Mouse (Mus musculus): ENCODE results near the gene Nek3. TPM values are rescaled to one million over a fixed set of nuclear protein-coding genes. Genes with fewer than 3 reads are reported as not detected.
A peak's percentile ranks its signal among the peaks of the same experiment; 100 is the strongest.
"Not testable (repeated sequence)": the region's sequence is repeated elsewhere in the genome, so short reads cannot be mapped to it uniquely, and the experiment has no call there.

Nek3 gene
- total and polyA plus RNA-seq, 2 experiments from 2014 or later = 4.1 to 5.1 TPM

DNA sequence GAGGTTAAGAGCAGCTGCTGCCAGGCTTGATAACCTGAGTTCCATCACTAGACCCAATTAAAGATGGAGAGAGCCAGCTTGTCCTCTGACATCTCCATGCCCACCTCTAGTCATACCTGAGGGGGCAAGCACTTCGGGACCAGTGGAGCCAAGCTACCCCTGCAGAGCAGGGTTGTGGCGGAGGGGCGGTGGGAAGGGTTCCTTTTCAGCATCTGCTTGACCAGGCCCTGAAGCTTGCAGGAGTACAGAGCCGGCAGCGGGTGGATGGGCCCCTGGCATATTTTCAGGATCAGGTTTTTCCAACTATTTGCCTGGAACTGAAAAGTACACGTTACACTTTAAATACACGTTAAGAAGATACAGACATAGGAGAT lies 17.9 kb downstream of the Nek3 start:
- H3K9ac ChIP-seq (replicated peaks; ENCODE audit: low read length, poor library complexity, severe bottlenecking) = no peak overlapping the region
- 0 out of 2 replicates have a peak, but pooled peaks cover 5% of the 10 kb centered on the region for H3K36me3 ChIP-seq (ENCODE audit: insufficient read depth, low read length)
- ATAC-seq (ENCODE audit: low FRiP score) (no peak), DNase-seq (ENCODE audit: low spot score) (no peak)
- H3K4me2 ChIP-seq (ENCODE audit: low read depth, low read length, poor library complexity, severe bottlenecking) = no peak overlapping the region
- no peak overlapping the region for H3K27ac ChIP-seq (ENCODE audit: low read depth, low read length)
- TF ChIP-seq CTCF (IDR thresholded peaks at IDR 0.05) = no peak
- WGBS = 92% methylated on average over 7 of the region's 7 CpGs
- no peaks in the 10 kb centered on the region for H3K27me3 ChIP-seq (ENCODE audit: insufficient read depth, low read length)
- H3K9me3 ChIP-seq (ENCODE audit: low read length) = no peaks in the 10 kb centered on the region
- H3K4me1 ChIP-seq (ENCODE audit: insufficient read depth, low read length) = no peaks in the 10 kb centered on the region
- no peak overlapping the region for H3K4me3 ChIP-seq (ENCODE audit: low read depth, low read length)

DNA sequence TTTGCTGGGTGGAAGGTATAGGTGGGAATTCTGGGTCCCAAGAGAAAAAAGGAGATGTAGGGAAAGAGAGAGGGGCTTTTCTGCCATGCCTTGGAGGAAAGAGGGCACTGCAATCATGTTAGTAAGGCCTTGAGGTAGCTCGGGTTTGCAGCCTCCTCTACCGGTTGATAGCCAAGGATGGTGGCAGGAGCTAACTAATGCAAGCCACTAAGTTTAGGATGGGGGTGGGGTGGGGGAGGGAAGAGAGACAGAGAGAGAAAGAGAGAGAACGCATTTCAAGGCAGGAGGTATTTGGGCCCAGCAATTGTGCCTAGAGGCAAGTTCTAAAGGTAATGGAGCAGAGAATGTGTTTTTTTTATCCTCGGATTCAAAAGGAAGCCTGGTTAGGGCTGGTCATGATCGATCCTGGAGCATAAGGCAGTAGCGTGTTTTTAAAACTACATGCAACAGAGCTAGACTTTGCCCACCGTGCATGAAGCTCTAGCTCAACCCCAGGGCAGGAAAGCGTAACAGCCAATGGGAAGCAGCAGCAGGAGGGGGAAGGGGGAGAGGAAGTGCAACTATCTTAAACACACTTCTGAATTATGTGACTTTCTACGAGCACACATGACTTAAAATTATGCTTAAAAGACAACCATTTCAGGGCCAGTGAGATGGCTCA lies 18.4 kb downstream of the Nek3 start:
- Histone ChIP-seq H3K4me2 (ENCODE audit: low read depth, low read length, poor library complexity, severe bottlenecking) (no peak overlapping the region), H3K9ac (replicated peaks; ENCODE audit: low read length, poor library complexity, severe bottlenecking) (no peak overlapping the region), H3K36me3 (ENCODE audit: insufficient read depth, low read length) (0 out of 2 replicates have a peak, but pooled peaks cover 5% of the 10 kb centered on the region), H3K27me3 (ENCODE audit: insufficient read depth, low read length) (no peaks in the 10 kb centered on the region), H3K9me3 (ENCODE audit: low read length) (no peaks in the 10 kb centered on the region), H3K4me1 (ENCODE audit: insufficient read depth, low read length) (no peaks in the 10 kb centered on the region), H3K4me3 (ENCODE audit: low read depth, low read length) (no peak overlapping the region), H3K27ac (ENCODE audit: low read depth, low read length) (no peak overlapping the region)
- TF ChIP-seq CTCF (IDR thresholded peaks at IDR 0.05) = no peak
- WGBS = 84% methylated on average over 9 of the region's 9 CpGs
- ATAC-seq (ENCODE audit: low FRiP score) (no peak), DNase-seq (ENCODE audit: low spot score) (no peak)

DNA sequence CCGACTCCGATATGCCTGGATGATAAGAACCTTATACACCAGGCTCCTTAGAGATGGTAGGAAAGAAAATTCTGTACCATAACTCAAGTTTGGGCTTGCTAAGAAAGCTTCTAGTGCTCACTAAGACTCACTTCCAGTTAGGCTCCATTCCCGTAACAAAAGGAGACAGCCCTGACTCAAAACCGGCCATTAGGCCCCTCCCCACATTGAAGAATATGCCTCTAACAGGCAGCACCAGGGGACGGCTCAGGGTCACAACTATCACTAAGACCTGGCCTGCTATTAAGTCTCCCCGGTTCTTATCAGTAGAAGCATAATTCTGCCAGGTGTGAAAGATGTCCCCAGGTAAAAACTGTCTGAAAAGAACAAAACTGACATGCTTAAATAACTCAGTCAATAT lies 20.4 kb downstream of the Nek3 start:
- DNase-seq (ENCODE audit: low spot score) (no peak), ATAC-seq (ENCODE audit: low FRiP score) (no peak)
- Histone ChIP-seq H3K27ac (ENCODE audit: low read depth, low read length) (no peak overlapping the region), H3K4me2 (ENCODE audit: low read depth, low read length, poor library complexity, severe bottlenecking) (no peak overlapping the region), H3K36me3 (ENCODE audit: insufficient read depth, low read length) (0 out of 2 replicates have a peak, but pooled peaks cover 5% of the 10 kb centered on the region), H3K9me3 (ENCODE audit: low read length) (no peaks in the 10 kb centered on the region), H3K27me3 (ENCODE audit: insufficient read depth, low read length) (no peaks in the 10 kb centered on the region), H3K4me3 (ENCODE audit: low read depth, low read length) (no peak overlapping the region), H3K9ac (replicated peaks; ENCODE audit: low read length, poor library complexity, severe bottlenecking) (no peak overlapping the region), H3K4me1 (ENCODE audit: insufficient read depth, low read length) (no peaks in the 10 kb centered on the region)
- no peak for TF ChIP-seq CTCF (IDR thresholded peaks at IDR 0.05)
- WGBS = 83% methylated on average over 6 of the region's 6 CpGs

DNA sequence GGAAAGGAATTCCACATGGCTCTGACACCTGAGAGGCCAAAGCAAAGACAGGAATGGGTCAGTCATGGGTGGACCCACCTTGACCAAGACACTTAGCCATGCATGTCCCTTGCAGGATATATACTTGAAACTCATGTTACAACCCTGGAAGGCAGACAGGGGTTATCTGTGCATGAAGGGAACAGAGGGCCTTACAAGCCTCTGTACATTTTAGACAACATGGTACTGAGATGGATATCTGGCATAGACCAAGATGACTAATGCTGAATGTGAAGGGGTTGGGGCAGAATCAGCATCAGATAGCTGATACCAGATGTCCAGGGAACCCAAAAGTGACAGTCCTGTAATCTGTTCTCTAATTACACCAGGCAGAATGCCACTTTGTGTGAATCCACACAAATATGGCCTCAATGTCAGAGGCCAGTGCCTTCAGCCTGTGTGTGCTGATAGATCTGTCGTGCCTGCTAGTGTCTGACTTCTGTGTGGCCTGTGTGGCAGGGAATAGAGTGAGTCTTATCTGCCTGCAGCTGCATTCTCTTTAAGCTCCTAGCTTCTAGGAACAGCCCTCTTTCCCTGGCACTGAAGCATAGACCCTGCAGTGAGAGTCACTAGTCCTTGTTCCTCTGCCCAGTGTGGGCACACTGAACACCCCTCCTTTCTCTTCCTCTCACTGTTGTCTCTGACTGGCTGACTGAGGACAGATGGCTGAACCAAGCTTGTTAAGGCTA lies 22.3 kb downstream of the Nek3 start:
- DNase-seq (ENCODE audit: low spot score) (peak; percentile 2), ATAC-seq (ENCODE audit: low FRiP score) (no peak)
- H3K4me2 ChIP-seq (ENCODE audit: low read depth, low read length, poor library complexity, severe bottlenecking) = no peak overlapping the region
- H3K4me1 ChIP-seq (ENCODE audit: insufficient read depth, low read length) = no peaks in the 10 kb centered on the region
- H3K27ac ChIP-seq (ENCODE audit: low read depth, low read length) = no peak overlapping the region
- 85% methylated on average over 1 of the region's 1 CpGs for WGBS
- no peaks in the 10 kb centered on the region for H3K9me3 ChIP-seq (ENCODE audit: low read length)
- no peaks in the 10 kb centered on the region for H3K27me3 ChIP-seq (ENCODE audit: insufficient read depth, low read length)
- H3K9ac ChIP-seq (replicated peaks; ENCODE audit: low read length, poor library complexity, severe bottlenecking) = no peak overlapping the region
- 0 out of 2 replicates have a peak, but pooled peaks cover 5% of the 10 kb centered on the region for H3K36me3 ChIP-seq (ENCODE audit: insufficient read depth, low read length)
- H3K4me3 ChIP-seq (ENCODE audit: low read depth, low read length) = no peak overlapping the region
- no peak for TF ChIP-seq CTCF (IDR thresholded peaks at IDR 0.05)

DNA sequence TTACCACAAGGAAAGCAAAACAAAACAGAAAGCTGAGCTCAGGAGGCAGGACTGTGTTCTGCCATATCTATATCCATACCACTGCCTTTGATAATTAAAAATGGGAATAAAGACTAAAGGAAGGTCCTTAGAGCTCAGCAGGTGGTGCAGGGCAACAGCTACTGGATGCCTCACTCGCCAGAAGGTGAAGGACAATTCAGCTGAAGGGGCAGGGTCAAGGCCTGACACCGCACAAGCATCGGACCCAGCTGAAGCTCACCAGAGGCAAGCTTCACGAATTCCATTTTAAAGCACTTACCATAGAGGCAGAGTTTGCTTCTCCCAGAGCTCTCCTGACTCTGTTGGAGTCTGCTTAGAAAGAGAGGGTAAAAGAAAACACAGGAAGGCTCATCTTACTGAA lies 23.6 kb downstream of the Nek3 start:
- H3K27ac ChIP-seq (ENCODE audit: low read depth, low read length) = no peak overlapping the region
- DNase-seq (ENCODE audit: low spot score) (no peak), ATAC-seq (ENCODE audit: low FRiP score) (no peak)
- H3K36me3 ChIP-seq (ENCODE audit: insufficient read depth, low read length) = no peaks in the 10 kb centered on the region
- no peak overlapping the region for H3K4me2 ChIP-seq (ENCODE audit: low read depth, low read length, poor library complexity, severe bottlenecking)
- TF ChIP-seq CTCF (IDR thresholded peaks at IDR 0.05) = no peak
- H3K27me3 ChIP-seq (ENCODE audit: insufficient read depth, low read length) = no peaks in the 10 kb centered on the region
- WGBS = 82% methylated on average over 4 of the region's 4 CpGs
- H3K4me3 ChIP-seq (ENCODE audit: low read depth, low read length) = no peak overlapping the region
- no peaks in the 10 kb centered on the region for H3K9me3 ChIP-seq (ENCODE audit: low read length)
- no peaks in the 10 kb centered on the region for H3K4me1 ChIP-seq (ENCODE audit: insufficient read depth, low read length)
- no peak overlapping the region for H3K9ac ChIP-seq (replicated peaks; ENCODE audit: low read length, poor library complexity, severe bottlenecking)

DNA sequence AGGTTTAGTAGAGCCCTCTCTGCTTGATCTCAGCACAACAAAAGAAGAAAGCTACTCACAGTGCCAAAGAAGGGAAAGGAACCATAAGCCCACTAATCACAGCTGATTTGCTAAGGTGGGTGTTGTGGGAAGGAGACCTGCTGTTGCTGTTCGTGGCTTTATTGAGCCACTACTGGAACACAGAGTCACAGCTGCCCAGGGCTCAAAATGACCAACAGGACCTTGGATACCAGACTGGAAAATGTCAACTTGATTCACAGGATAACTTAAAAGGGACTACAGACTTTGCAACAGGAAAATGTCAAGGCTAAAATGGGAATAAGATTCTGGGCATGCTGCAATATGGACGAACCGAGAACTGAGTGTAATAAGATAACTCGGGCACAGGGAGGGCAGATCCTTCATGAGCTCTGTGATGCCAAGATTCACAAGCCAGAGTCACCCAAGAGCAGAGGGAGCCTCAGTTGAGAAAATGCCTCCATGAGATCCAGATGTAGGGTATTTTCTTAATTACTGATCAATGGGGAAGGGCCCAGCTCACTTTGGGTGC lies 24.3 kb downstream of the Nek3 start:
- ATAC-seq (ENCODE audit: low FRiP score) = no peak
- Histone ChIP-seq H3K4me3 (ENCODE audit: low read depth, low read length) (no peak overlapping the region), H3K36me3 (ENCODE audit: insufficient read depth, low read length) (no peaks in the 10 kb centered on the region), H3K27me3 (ENCODE audit: insufficient read depth, low read length) (no peaks in the 10 kb centered on the region), H3K27ac (ENCODE audit: low read depth, low read length) (no peak overlapping the region), H3K4me2 (ENCODE audit: low read depth, low read length, poor library complexity, severe bottlenecking) (no peak overlapping the region), H3K9ac (replicated peaks; ENCODE audit: low read length, poor library complexity, severe bottlenecking) (no peak overlapping the region), H3K9me3 (ENCODE audit: low read length) (no peaks in the 10 kb centered on the region), H3K4me1 (ENCODE audit: insufficient read depth, low read length) (no peaks in the 10 kb centered on the region)
- no peak for DNase-seq (ENCODE audit: low spot score)
- 85% methylated on average over 4 of the region's 4 CpGs for WGBS
- no peak for TF ChIP-seq CTCF (IDR thresholded peaks at IDR 0.05)

DNA sequence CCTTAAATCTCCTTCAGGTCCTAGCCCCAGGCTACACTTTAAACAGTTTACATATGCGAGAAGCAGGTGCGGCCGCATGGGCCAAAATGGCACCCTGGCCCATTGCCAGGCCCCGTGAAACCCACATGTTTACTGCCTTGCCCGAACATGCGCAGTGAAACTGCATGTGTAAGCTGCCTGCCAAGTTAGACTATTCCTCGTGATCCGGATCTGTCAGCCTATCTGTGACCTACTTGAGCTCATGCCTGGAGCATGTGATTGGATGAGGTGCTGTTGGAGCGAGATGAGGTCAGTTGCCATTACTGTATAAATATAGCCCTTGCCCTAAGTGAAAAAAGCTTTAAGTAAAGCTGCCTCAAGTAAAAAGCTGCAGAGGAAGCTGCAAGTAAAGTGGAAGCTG lies 29.8 kb downstream of the Nek3 start:
- not testable (repeated sequence) for H3K4me1 ChIP-seq (ENCODE audit: insufficient read depth, low read length); H3K4me3 ChIP-seq (ENCODE audit: low read depth, low read length); DNase-seq (ENCODE audit: low spot score); H3K36me3 ChIP-seq (ENCODE audit: insufficient read depth, low read length); H3K27ac ChIP-seq (ENCODE audit: low read depth, low read length); H3K27me3 ChIP-seq (ENCODE audit: insufficient read depth, low read length); H3K4me2 ChIP-seq (ENCODE audit: low read depth, low read length, poor library complexity, severe bottlenecking); ATAC-seq (ENCODE audit: low FRiP score); H3K9ac ChIP-seq (replicated peaks; ENCODE audit: low read length, poor library complexity, severe bottlenecking); H3K9me3 ChIP-seq (ENCODE audit: low read length)
- 83% methylated on average over 9 of the region's 9 CpGs for WGBS

Data from midbrain, postnatal 0 days (tissue).